In genomic region chr8:3221047-3221959, GRCm38 (mm10) we compare ENCODE assay signal across 8 mouse cellular contexts. TPM values are rescaled to one million over a fixed set of nuclear protein-coding genes. Genes with fewer than 3 reads are reported as not detected.
DNase-seq lines count a peak whose midpoint lies in the region; ATAC-seq lines count a peak whose summit lies in the region.

No protein-coding gene starts in this region.

- 2% methylated on average over 43 of the region's 43 CpGs for WGBS in embryonic facial prominence, embryonic 11.5 days
- WGBS in midbrain, embryonic 11.5 days, result 2% methylated on average over 43 of the region's 43 CpGs

- peak; percentile 90 for DNase-seq in adrenal gland, postnatal 25 days
- DNase-seq in embryonic facial prominence, embryonic 11.5 days (ENCODE audit: low spot score), result peak; percentile 97
- peak; percentile 99 for DNase-seq in heart, adult 11 months
- peak; percentile 95 for DNase-seq in kidney, adult 11 months
- DNase-seq in left cerebral cortex, postnatal 4 days, result peak; percentile 91
- DNase-seq in midbrain, embryonic 11.5 days (ENCODE audit: low spot score, missing footprints), result peak; percentile 98
- peak; percentile 84 for DNase-seq in right cerebral cortex, postnatal 4 days
- peak; percentile 97 for DNase-seq in yolk sac, embryonic 10.5 days (ENCODE audit: low spot score)

- peak overlapping the region; percentile 81 for H3K9ac ChIP-seq in embryonic facial prominence, embryonic 11.5 days (replicated peaks; ENCODE audit: low read length)
- peak overlapping the region; percentile 74 for H3K9ac ChIP-seq in midbrain, embryonic 11.5 days (ENCODE audit: low read length)

- H3K4me3 ChIP-seq in embryonic facial prominence, embryonic 11.5 days (ENCODE audit: low read depth, low read length), result peak overlapping the region; percentile 44
- peak overlapping the region; percentile 46 for H3K4me3 ChIP-seq in midbrain, embryonic 11.5 days (ENCODE audit: low read depth, low read length)

- peak; percentile 99 for ATAC-seq in embryonic facial prominence, embryonic 11.5 days (replicated peaks; ENCODE audit: insufficient number of reproducible peaks, low FRiP score, low TSS enrichment, low read depth)
- peak; percentile 100 for ATAC-seq in midbrain, embryonic 11.5 days (ENCODE audit: low FRiP score)

- no peaks in the 10 kb centered on the region for H3K4me1 ChIP-seq in embryonic facial prominence, embryonic 11.5 days (ENCODE audit: control insufficient read depth, insufficient read depth, low read length)
- peaks cover 6% of the 10 kb centered on the region; the same call in 1 of the 2 replicates for H3K4me1 ChIP-seq in midbrain, embryonic 11.5 days (ENCODE audit: control insufficient read depth, insufficient read depth, low read length)

- no peaks in the 10 kb centered on the region for H3K36me3 ChIP-seq in embryonic facial prominence, embryonic 11.5 days (replicated peaks; ENCODE audit: control insufficient read depth, insufficient read depth, low read depth, low read length)
- no peaks in the 10 kb centered on the region for H3K36me3 ChIP-seq in midbrain, embryonic 11.5 days (ENCODE audit: control insufficient read depth, insufficient read depth, low read length)

- no peaks in the 10 kb centered on the region for H3K9me3 ChIP-seq in embryonic facial prominence, embryonic 11.5 days (replicated peaks; ENCODE audit: control insufficient read depth, low read length)
- no peaks in the 10 kb centered on the region for H3K9me3 ChIP-seq in midbrain, embryonic 11.5 days (ENCODE audit: control insufficient read depth, low read length)

- intact Hi-C loops in left cerebral cortex, postnatal 4 days (cut with DNase I), result loop anchor here (2.0 kb wide), 1 partner anchor 57 kb away; the partner anchor contains the start of gene Insr

- peak overlapping the region; percentile 66 for H3K27ac ChIP-seq in embryonic facial prominence, embryonic 11.5 days (replicated peaks; ENCODE audit: low read depth, low read length)
- peak overlapping the region; percentile 4; the same call in 1 of the 2 replicates for H3K27ac ChIP-seq in midbrain, embryonic 11.5 days (ENCODE audit: low read depth, low read length)

- H3K4me2 ChIP-seq in embryonic facial prominence, embryonic 11.5 days (ENCODE audit: low read depth, low read length), result peak overlapping the region; percentile 58
- H3K4me2 ChIP-seq in midbrain, embryonic 11.5 days, result peak overlapping the region; percentile 69

- no peaks in the 10 kb centered on the region for H3K27me3 ChIP-seq in embryonic facial prominence, embryonic 11.5 days (ENCODE audit: control insufficient read depth, insufficient read depth, low read length)
- H3K27me3 ChIP-seq in midbrain, embryonic 11.5 days (ENCODE audit: control insufficient read depth, insufficient read depth, low read length), result no peaks in the 10 kb centered on the region

RNA-seq across cellular contexts. Expression of gene Insr, which starts 58.1 kb away (rescaled TPM):
- 127 and 144 TPM in 2 replicates for total RNA-seq in adrenal gland, postnatal 25 days (2021)
- 26.3 and 31.0 TPM in 2 replicates for polyA plus RNA-seq in embryonic facial prominence, embryonic 11.5 days (2014; fragmentation: Nextera tagmentation; extraction: Ambion mirVana)
- 10 to 100 TPM; 59.8 to 61.2 TPM for total RNA-seq in left cerebral cortex, postnatal 4 days (2021)
- polyA plus RNA-seq in midbrain, embryonic 11.5 days (2014; fragmentation: Nextera tagmentation; extraction: Ambion mirVana), result 31.5 and 31.7 TPM in 2 replicates

Comparison
In these comparisons a context has a peak if more than half of its experiments do, and no peak if none do; other contexts are left out.
1. Peak in every context shown above with its lines: DNase-seq, ATAC-seq, H3K4me3 ChIP-seq and H3K27ac ChIP-seq.